Mouse (Mus musculus) forebrain, embryonic 10.5 days (tissue): ENCODE measurements around the gene Chka. TPM values are rescaled to one million over a fixed set of nuclear protein-coding genes. Genes with fewer than 3 reads are reported as not detected.

Source experiments
- DNase-seq: peaks from one replicate; pipeline ENCODE4 v3.0.0-alpha.2; 2017; ENCODE audit warnings: low spot score; ENCODE audit errors: extremely low spot score
- H3K27ac ChIP-seq: fragments of 300-500 bp; sonication (generic); 2 replicates; pipeline ENCODE4 v1.5.1; 2016; ENCODE audit warnings: mild to moderate bottlenecking
- H3K27me3 ChIP-seq: fragments of 300-500 bp; sonication (generic); 2 replicates; pipeline ENCODE4 v1.6.1; 2016; ENCODE audit warnings: mild to moderate bottlenecking; ENCODE audit not compliant: poor library complexity, severe bottlenecking
- H3K36me3 ChIP-seq: fragments of 300-500 bp; sonication (generic); replicated peaks from 2 replicates; pipeline ENCODE4 v1.6.1; 2016; ENCODE audit warnings: mild to moderate bottlenecking, moderate library complexity
- H3K4me1 ChIP-seq: fragments of 300-500 bp; sonication (generic); 2 replicates; pipeline ENCODE4 v1.6.1; 2016
- H3K4me3 ChIP-seq: fragments of 300-500 bp; sonication (generic); 2 replicates; pipeline ENCODE4 v1.5.1; 2016; ENCODE audit warnings: mild to moderate bottlenecking, moderate library complexity
- H3K9me3 ChIP-seq: fragments of 300-500 bp; sonication (generic); 2 replicates; pipeline ENCODE4 v1.6.1; 2016; ENCODE audit warnings: mild to moderate bottlenecking, moderate library complexity
- WGBS: fragments of 180-500 bp; shearing (Covaris S2); methylation state at CpG from one replicate; pipeline ENCODE4 v1.1.7; 2016; 5-methylcytosine and 5-hydroxymethylcytosine counted together
- polyA plus RNA-seq: library from polyadenylated mRNA; unstranded; fragments of >200 nt; fragmentation: Nextera tagmentation; extraction: Ambion mirVana; gene quantifications from 2 replicates; pipeline ENCODE4 v1.2.1, GENCODE M21; 2016

Gene Chka
- polyA plus RNA-seq, 1 experiment from 2014 or later = 52.3 TPM

- 86% methylated on average over 7 of the region's 7 CpGs for WGBS
- no peaks in the 10 kb centered on the region for H3K27me3 ChIP-seq
- no peak overlapping the region for H3K4me3 ChIP-seq
- H3K36me3 ChIP-seq = peaks cover 62% of the 10 kb centered on the region
- no peak for DNase-seq
- peaks cover 30% of the 10 kb centered on the region for H3K4me1 ChIP-seq
- H3K27ac ChIP-seq = no peak overlapping the region
- no peaks in the 10 kb centered on the region for H3K9me3 ChIP-seq
Measured at GRCm38 (mm10) chr19:3898952-3899351, 47.4 kb downstream of the Chka start.

- H3K36me3 ChIP-seq = peaks cover 55% of the 10 kb centered on the region
- H3K27ac ChIP-seq = no peak overlapping the region
- 92% methylated on average over 4 of the region's 4 CpGs for WGBS
- no peaks in the 10 kb centered on the region for H3K9me3 ChIP-seq
- no peaks in the 10 kb centered on the region for H3K27me3 ChIP-seq
- no peak overlapping the region for H3K4me3 ChIP-seq
- DNase-seq = no peak
- peaks cover 32% of the 10 kb centered on the region for H3K4me1 ChIP-seq
Measured at GRCm38 (mm10) chr19:3899618-3900017, 48.0 kb downstream of the Chka start.

GRCm38 (mm10) chr19:3902966-3903365 lies 51.4 kb downstream of the Chka start:
- no peak overlapping the region for H3K4me3 ChIP-seq
- peaks cover 25% of the 10 kb centered on the region for H3K36me3 ChIP-seq
- H3K27ac ChIP-seq = no peak overlapping the region
- WGBS = 83% methylated on average over 12 of the region's 12 CpGs
- no peaks in the 10 kb centered on the region for H3K9me3 ChIP-seq
- H3K27me3 ChIP-seq = peaks cover 14% of the 10 kb centered on the region
- peaks cover 47% of the 10 kb centered on the region for H3K4me1 ChIP-seq
- DNase-seq = no peak

GRCm38 (mm10) chr19:3903648-3904362 lies 52.2 kb downstream of the Chka start:
- Histone ChIP-seq H3K4me3 (no peak overlapping the region), H3K36me3 (peaks cover 33% of the 10 kb centered on the region), H3K27ac (no peak overlapping the region), H3K9me3 (no peaks in the 10 kb centered on the region), H3K27me3 (peaks cover 14% of the 10 kb centered on the region), H3K4me1 (peaks cover 47% of the 10 kb centered on the region)
- no peak for DNase-seq
- WGBS = 56% methylated on average over 25 of the region's 25 CpGs

- H3K36me3 ChIP-seq = peaks cover 38% of the 10 kb centered on the region
- peaks cover 14% of the 10 kb centered on the region for H3K27me3 ChIP-seq
- H3K4me1 ChIP-seq = peaks cover 47% of the 10 kb centered on the region
- H3K9me3 ChIP-seq = no peaks in the 10 kb centered on the region
- 65% methylated on average over 10 of the region's 10 CpGs for WGBS
- H3K27ac ChIP-seq = no peak overlapping the region
- no peak overlapping the region for H3K4me3 ChIP-seq
- DNase-seq = no peak
Measured at GRCm38 (mm10) chr19:3904363-3904675, 52.7 kb downstream of the Chka start.

- H3K9me3 ChIP-seq = no peaks in the 10 kb centered on the region
- peaks cover 14% of the 10 kb centered on the region for H3K27me3 ChIP-seq
- H3K36me3 ChIP-seq = peaks cover 49% of the 10 kb centered on the region
- H3K4me1 ChIP-seq = peaks cover 47% of the 10 kb centered on the region
- DNase-seq = no peak
- WGBS = 41% methylated on average over 6 of the region's 6 CpGs
- H3K4me3 ChIP-seq = peak overlapping the region; percentile 59
- H3K27ac ChIP-seq = peak overlapping the region; percentile 66
Measured at GRCm38 (mm10) chr19:3905261-3905969, 53.8 kb downstream of the Chka start.

- Histone ChIP-seq H3K4me1 (peaks cover 49% of the 10 kb centered on the region), H3K36me3 (peaks cover 57% of the 10 kb centered on the region), H3K9me3 (no peaks in the 10 kb centered on the region), H3K27ac (peak overlapping the region; percentile 78), H3K4me3 (peak overlapping the region; percentile 59), H3K27me3 (peaks cover 14% of the 10 kb centered on the region)
- no peak for DNase-seq
- WGBS = 45% methylated on average over 10 of the region's 10 CpGs
Measured at GRCm38 (mm10) chr19:3906326-3906725, 54.8 kb downstream of the Chka start.

- peak within 1 kb of the TSS; percentile 59 for H3K4me3 ChIP-seq
- H3K4me1 ChIP-seq = peaks cover 57% of the 10 kb centered on the region
- H3K27me3 ChIP-seq = peaks cover 14% of the 10 kb centered on the region
- H3K36me3 ChIP-seq = peaks cover 51% of the 10 kb centered on the region
- WGBS = 6% methylated on average over 36 of the region's 36 CpGs
- H3K27ac ChIP-seq = peak within 1 kb of the TSS; percentile 78
- peak; percentile 64 for DNase-seq
- no peaks in the 10 kb centered on the region for H3K9me3 ChIP-seq
Measured at GRCm38 (mm10) chr19:3906795-3907786, 55.5 kb downstream of the Chka start, which contains the start of gene Tcirg1. TSS of gene Tcirg1 (minus strand) at chr19:3907133.

GRCm38 (mm10) chr19:3907876-3908660 lies 56.5 kb downstream of the Chka start:
- Histone ChIP-seq H3K9me3 (no peaks in the 10 kb centered on the region), H3K27me3 (peaks cover 14% of the 10 kb centered on the region), H3K27ac (no peak overlapping the region), H3K4me1 (peaks cover 57% of the 10 kb centered on the region), H3K36me3 (peaks cover 41% of the 10 kb centered on the region), H3K4me3 (no peak overlapping the region)
- DNase-seq = no peak
- WGBS = 87% methylated on average over 8 of the region's 8 CpGs

- H3K4me3 ChIP-seq = no peak overlapping the region
- H3K27ac ChIP-seq = no peak overlapping the region
- peaks cover 36% of the 10 kb centered on the region for H3K36me3 ChIP-seq
- no peak for DNase-seq
- no peaks in the 10 kb centered on the region for H3K9me3 ChIP-seq
- H3K4me1 ChIP-seq = peaks cover 47% of the 10 kb centered on the region
- H3K27me3 ChIP-seq = peaks cover 11% of the 10 kb centered on the region
- WGBS = 85% methylated on average over 5 of the region's 5 CpGs
Measured at GRCm38 (mm10) chr19:3910206-3910605, 58.6 kb downstream of the Chka start.

- no peaks in the 10 kb centered on the region for H3K27me3 ChIP-seq
- H3K36me3 ChIP-seq = peaks cover 36% of the 10 kb centered on the region
- H3K4me1 ChIP-seq = peaks cover 24% of the 10 kb centered on the region
- peak; percentile 93 for DNase-seq
- H3K9me3 ChIP-seq = no peaks in the 10 kb centered on the region
- WGBS = under 1% methylated on average over 43 of the region's 43 CpGs
- H3K4me3 ChIP-seq = peak within 1 kb of the TSS; percentile 62
- H3K27ac ChIP-seq = peak within 1 kb of the TSS; percentile 89
Measured at GRCm38 (mm10) chr19:3912337-3913204, 61.0 kb downstream of the Chka start, which contains the start of gene Ndufs8. TSS of gene Ndufs8 (minus strand) at chr19:3912774.
